11 mouse cellular contexts compared by ENCODE assay signal in genomic region chr14:105360530-105360929, GRCm38 (mm10).
DNase-seq lines count a peak whose midpoint lies in the region; ATAC-seq and TF ChIP-seq lines count a peak whose summit lies in the region.
"Had no signal": no experiment of that assay in that cellular context is flagged by ENCODE, and none has a peak within 500 bp of the region (broad histone marks: within the 10 kb centered on the region; RNA-seq: fewer than 3 reads in every experiment).

No protein-coding gene starts in this region.

- no peak overlapping the region for H3K4me3 ChIP-seq in kidney, adult 2 months (ENCODE audit: insufficient read depth, low read depth, low read length)
- H3K4me3 ChIP-seq: forebrain, embryonic 15.5 days had no signal

- no peak for TF ChIP-seq CTCF in kidney, adult 2 months (conservative IDR thresholded peaks at IDR 0.05; ENCODE audit: insufficient read depth, insufficient read length, low read depth, low read length)

- ATAC-seq in cerebellum, adult (ENCODE audit: insufficient number of reproducible peaks, low FRiP score, low TSS enrichment), result no peak
- ATAC-seq: forebrain, embryonic 15.5 days had no signal

- H3K27me3 ChIP-seq in kidney, adult 2 months (replicated peaks; ENCODE audit: control insufficient read depth, insufficient read depth, low read length), result no peaks in the 10 kb centered on the region
- H3K27me3 ChIP-seq: forebrain, embryonic 15.5 days had no signal

- H3K27ac ChIP-seq in kidney, adult 2 months (ENCODE audit: insufficient read depth, low read depth, low read length), result no peak overlapping the region
- H3K27ac ChIP-seq: forebrain, embryonic 15.5 days; stomach, postnatal 0 days had no signal

- no peaks in the 10 kb centered on the region for H3K4me1 ChIP-seq in kidney, adult 2 months (ENCODE audit: control insufficient read depth, insufficient read depth, low read length)
- H3K4me1 ChIP-seq: forebrain, embryonic 15.5 days had no signal

- H3K36me3 ChIP-seq in kidney, adult 2 months (ENCODE audit: control insufficient read depth, insufficient read depth, low read length), result no peaks in the 10 kb centered on the region
- H3K36me3 ChIP-seq: forebrain, embryonic 15.5 days had no signal

- peak; percentile 36 to 48 for DNase-seq in kidney, postnatal 4 days
- DNase-seq in kidney, adult 2 months, result no peak
- DNase-seq in adrenal gland, adult 8-10 months, result peak; percentile 59
- peak; percentile 87 to 93 for DNase-seq in heart, adult 9 months (ENCODE audit: low spot score in 2 of 2)
- peak; percentile 17 for DNase-seq in lung, postnatal 14 days
- DNase-seq in thymus, postnatal 25 days, result no peak
- DNase-seq in embryo, embryonic 9.5 days (ENCODE audit: extremely low spot score), result no peak
- DNase-seq: left cerebral cortex, postnatal 4 days had no signal

- 60% methylated on average over 6 of the region's 6 CpGs for WGBS in kidney, adult 2 months

- no peak for TF ChIP-seq POLR2A in kidney, adult 2 months (IDR thresholded peaks at IDR 0.05; ENCODE audit: low read depth, low read length)

Comparison
In these comparisons a context has a peak if more than half of its experiments do, and no peak if none do; other contexts are left out.
1. DNase-seq: peak in kidney, postnatal 4 days (2 of 2), adrenal gland, adult 8-10 months (single experiment), heart, adult 9 months (2 of 2) and lung, postnatal 14 days (single experiment); none in kidney, adult 2 months (single experiment), thymus, postnatal 25 days (single experiment) and embryo, embryonic 9.5 days (single experiment).